Mouse (Mus musculus): ENCODE results near the gene Fkbp15. TPM values are rescaled to one million over a fixed set of nuclear protein-coding genes. Genes with fewer than 3 reads are reported as not detected.

Gene Fkbp15
- polyA plus RNA-seq, 1 experiment = 1.4 TPM

DNA sequence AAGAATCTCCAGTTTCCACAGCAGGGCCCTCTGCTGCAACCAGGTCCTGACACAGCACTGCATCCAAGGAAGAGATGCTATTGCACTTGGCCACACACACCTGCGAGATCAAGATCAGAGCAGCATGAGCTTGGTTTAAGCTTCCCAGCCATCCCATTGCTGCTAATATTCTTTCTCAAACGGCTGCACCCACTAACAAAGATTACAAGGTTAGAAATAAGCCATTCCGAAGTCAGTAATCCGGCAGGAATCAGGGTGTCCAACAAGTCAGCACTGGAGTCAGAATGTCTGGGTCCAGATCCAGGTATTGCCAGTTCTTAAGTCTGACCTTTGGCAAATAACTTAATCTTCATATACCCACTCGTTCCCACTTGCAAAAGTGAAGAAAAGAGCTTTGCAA is 21.8 kb downstream of the Fkbp15 start:
- no peaks in the 10 kb centered on the region for H3K9me3 ChIP-seq (ENCODE audit: control insufficient read depth, low read length)
- no peaks in the 10 kb centered on the region for H3K4me1 ChIP-seq (ENCODE audit: control insufficient read depth)
- no peaks in the 10 kb centered on the region for H3K27me3 ChIP-seq (ENCODE audit: control insufficient read depth)
- H3K4me3 ChIP-seq (replicated peaks) = no peak overlapping the region
- TF ChIP-seq TAL1 (IDR thresholded peaks at IDR 0.05; ENCODE audit: low read length) = no peak
- peaks cover 88% of the 10 kb centered on the region for H3K36me3 ChIP-seq (ENCODE audit: control insufficient read depth)

DNA sequence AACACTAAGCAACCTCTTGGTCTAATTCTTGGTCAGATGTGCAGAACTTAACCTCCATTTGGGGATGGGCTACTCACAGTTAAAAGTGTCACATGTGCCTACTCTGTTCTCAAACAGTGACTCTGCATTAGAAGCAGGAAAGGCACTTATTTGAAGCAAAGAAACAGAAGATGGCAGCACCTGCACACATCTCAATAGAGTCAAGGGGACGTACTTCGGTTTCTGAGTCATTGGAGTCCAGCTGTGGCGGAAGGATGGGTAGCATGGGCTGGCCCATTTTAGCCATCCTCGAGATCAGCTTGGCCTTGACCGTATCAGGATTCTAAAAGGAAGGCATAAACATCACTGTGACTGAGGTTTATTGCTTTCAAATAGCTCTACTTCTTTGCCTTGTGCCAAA is 28.4 kb downstream of the Fkbp15 start:
- TF ChIP-seq TAL1 (IDR thresholded peaks at IDR 0.05; ENCODE audit: low read length) (no peak), GATA1 (IDR thresholded peaks at IDR 0.05; ENCODE audit: low read length) (no peak)
- Histone ChIP-seq H3K27me3 (ENCODE audit: control insufficient read depth) (no peaks in the 10 kb centered on the region), H3K4me1 (ENCODE audit: control insufficient read depth) (peaks cover 8% of the 10 kb centered on the region; the same call in 1 of the 2 replicates), H3K9me3 (ENCODE audit: control insufficient read depth, low read length) (no peaks in the 10 kb centered on the region), H3K4me3 (replicated peaks) (no peak overlapping the region), H3K36me3 (ENCODE audit: control insufficient read depth) (peaks cover 89% of the 10 kb centered on the region)

- Histone ChIP-seq H3K4me1 (ENCODE audit: control insufficient read depth) (peaks cover 8% of the 10 kb centered on the region; the same call in 1 of the 2 replicates), H3K4me3 (replicated peaks) (no peak overlapping the region), H3K9me3 (ENCODE audit: control insufficient read depth, low read length) (no peaks in the 10 kb centered on the region), H3K36me3 (ENCODE audit: control insufficient read depth) (peaks cover 92% of the 10 kb centered on the region), H3K27me3 (ENCODE audit: control insufficient read depth) (no peaks in the 10 kb centered on the region)
- TF ChIP-seq TAL1 (IDR thresholded peaks at IDR 0.05; ENCODE audit: low read length) = no peak
- no peak for TF ChIP-seq GATA1 (IDR thresholded peaks at IDR 0.05; ENCODE audit: low read length)
These were observed 31.2 kb downstream of the Fkbp15 start for GRCm38 (mm10) chr4:62328941-62329660.

DNA sequence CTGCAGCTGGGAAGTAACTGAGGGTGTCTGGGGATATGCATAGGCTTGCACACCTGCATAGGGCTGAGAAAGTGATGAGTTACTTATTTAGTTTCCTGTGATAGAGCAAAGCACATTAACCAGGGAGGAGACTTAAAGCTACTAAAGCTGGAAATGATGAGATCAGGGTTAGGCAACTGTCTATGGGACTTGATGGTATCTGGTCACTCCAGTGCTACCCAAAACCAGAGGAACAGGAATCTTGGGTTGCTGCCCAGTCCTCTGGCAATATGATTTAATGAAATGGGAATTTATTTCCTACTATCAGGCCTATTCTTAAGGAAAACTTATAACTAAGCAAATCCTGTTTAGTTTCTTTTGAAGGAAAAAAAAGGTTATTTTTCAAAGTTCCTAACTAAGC is 34.2 kb downstream of the Fkbp15 start:
- Histone ChIP-seq H3K4me1 (ENCODE audit: control insufficient read depth) (peaks cover 8% of the 10 kb centered on the region; the same call in 1 of the 2 replicates), H3K36me3 (ENCODE audit: control insufficient read depth) (peaks cover 93% of the 10 kb centered on the region), H3K4me3 (replicated peaks) (no peak overlapping the region), H3K9me3 (ENCODE audit: control insufficient read depth, low read length) (no peaks in the 10 kb centered on the region), H3K27me3 (ENCODE audit: control insufficient read depth) (no peaks in the 10 kb centered on the region)
- TF ChIP-seq TAL1 (IDR thresholded peaks at IDR 0.05; ENCODE audit: low read length) = no peak
- no peak for TF ChIP-seq GATA1 (IDR thresholded peaks at IDR 0.05; ENCODE audit: low read length)

DNA sequence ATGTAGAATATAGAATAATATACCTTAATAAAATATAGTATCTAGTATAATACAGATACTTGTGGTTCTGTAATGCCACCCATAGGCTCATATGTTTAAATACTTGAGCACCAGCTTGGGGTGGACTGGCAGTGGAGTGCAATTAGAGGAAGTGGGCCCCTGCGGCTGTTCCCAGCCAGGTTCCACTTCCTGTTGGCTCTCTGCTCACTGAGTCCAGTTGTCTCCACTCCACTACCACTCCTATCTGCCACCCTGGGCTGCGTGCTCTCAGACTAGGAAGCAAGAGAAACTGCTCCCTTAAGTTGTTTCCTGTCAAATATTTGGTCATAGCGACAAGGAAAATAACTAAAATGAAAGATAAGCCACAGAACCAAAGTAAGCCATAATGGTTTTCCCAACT is 37.7 kb downstream of the Fkbp15 start:
- Histone ChIP-seq H3K36me3 (ENCODE audit: control insufficient read depth) (peaks cover 99% of the 10 kb centered on the region), H3K9me3 (ENCODE audit: control insufficient read depth, low read length) (no peaks in the 10 kb centered on the region; the same call in 1 of the 2 replicates), H3K27me3 (ENCODE audit: control insufficient read depth) (no peaks in the 10 kb centered on the region), H3K4me1 (ENCODE audit: control insufficient read depth) (no peaks in the 10 kb centered on the region), H3K4me3 (replicated peaks) (no peak overlapping the region)
- TF ChIP-seq GATA1 (IDR thresholded peaks at IDR 0.05; ENCODE audit: low read length) (no peak), TAL1 (IDR thresholded peaks at IDR 0.05; ENCODE audit: low read length) (no peak)

DNA sequence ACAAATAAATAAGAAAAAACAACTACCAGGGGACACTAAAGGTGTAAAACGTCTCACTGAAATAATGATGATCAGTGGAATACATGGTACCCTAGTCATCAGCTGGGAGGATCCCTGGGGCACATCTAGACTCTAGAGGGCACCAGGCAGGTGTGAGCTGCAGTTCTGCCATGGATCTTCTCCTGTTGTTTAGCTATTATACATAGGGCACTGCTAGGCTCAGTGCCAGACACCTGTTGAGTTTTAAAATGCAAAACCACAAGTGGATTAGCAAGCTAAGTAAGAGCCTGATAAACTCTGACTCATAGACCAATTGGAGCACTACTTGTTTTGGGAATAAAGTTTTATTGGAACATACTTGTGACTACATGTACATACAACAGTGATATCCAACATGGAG is 42.1 kb downstream of the Fkbp15 start:
- H3K4me1 ChIP-seq (ENCODE audit: control insufficient read depth) = no peaks in the 10 kb centered on the region

DNA sequence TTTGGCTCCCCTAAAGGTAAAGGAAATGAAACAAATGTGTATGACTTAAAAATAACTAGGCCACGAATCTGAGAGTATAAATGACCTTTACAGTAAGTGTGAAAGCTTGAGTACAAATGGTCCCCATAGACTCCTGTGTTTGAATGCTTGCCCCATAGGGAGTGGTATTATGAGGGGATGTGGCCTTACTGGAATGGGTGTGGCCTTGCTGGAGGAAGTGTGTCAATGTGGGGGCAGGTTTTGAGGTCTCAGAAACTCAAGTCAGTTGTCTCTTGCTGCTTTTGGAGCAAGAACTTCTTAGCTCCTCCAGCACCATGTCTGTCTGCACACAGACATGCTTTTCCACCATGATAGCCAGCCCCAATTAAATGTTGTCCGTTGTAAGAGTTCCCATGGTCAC is 43.9 kb downstream of the Fkbp15 start:
- Histone ChIP-seq H3K4me1 (ENCODE audit: control insufficient read depth) (no peaks in the 10 kb centered on the region), H3K9me3 (ENCODE audit: control insufficient read depth, low read length) (no peaks in the 10 kb centered on the region; the same call in 1 of the 2 replicates), H3K27me3 (ENCODE audit: control insufficient read depth) (no peaks in the 10 kb centered on the region), H3K36me3 (ENCODE audit: control insufficient read depth) (peaks cover 88% of the 10 kb centered on the region), H3K4me3 (replicated peaks) (no peak overlapping the region)
- TF ChIP-seq TAL1 (IDR thresholded peaks at IDR 0.05; ENCODE audit: low read length) (no peak), GATA1 (IDR thresholded peaks at IDR 0.05; ENCODE audit: low read length) (no peak)

More for the DNA sequence above, 42.1 kb downstream of the Fkbp15 start:
- no peaks in the 10 kb centered on the region for H3K27me3 ChIP-seq (ENCODE audit: control insufficient read depth)
- TF ChIP-seq GATA1 (IDR thresholded peaks at IDR 0.05; ENCODE audit: low read length) = no peak
- TF ChIP-seq TAL1 (IDR thresholded peaks at IDR 0.05; ENCODE audit: low read length) = no peak
- H3K36me3 ChIP-seq (ENCODE audit: control insufficient read depth) = peaks cover 89% of the 10 kb centered on the region
- H3K9me3 ChIP-seq (ENCODE audit: control insufficient read depth, low read length) = no peaks in the 10 kb centered on the region; the same call in 1 of the 2 replicates
- no peak overlapping the region for H3K4me3 ChIP-seq (replicated peaks)

DNA sequence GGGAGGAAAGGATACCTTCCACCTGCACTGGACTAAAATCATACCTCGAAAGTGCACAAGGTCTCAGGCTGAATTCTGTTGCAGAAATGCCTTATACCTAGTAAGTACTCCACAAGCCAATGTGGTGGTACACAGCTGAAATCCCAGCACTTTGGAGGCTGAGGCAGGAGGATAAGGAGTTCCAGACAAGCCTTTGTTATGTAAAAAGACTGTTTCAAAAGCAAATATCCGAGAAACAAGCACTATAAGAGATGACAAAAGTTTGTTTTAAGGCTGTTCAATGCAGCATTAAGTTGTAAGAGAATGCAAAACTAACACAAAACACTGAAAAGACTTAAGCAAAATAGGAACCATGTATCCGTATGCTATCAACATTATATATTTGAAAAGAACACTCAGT is 45.8 kb downstream of the Fkbp15 start:
- Histone ChIP-seq H3K4me1 (ENCODE audit: control insufficient read depth) (no peaks in the 10 kb centered on the region), H3K4me3 (replicated peaks) (no peak overlapping the region), H3K27me3 (ENCODE audit: control insufficient read depth) (no peaks in the 10 kb centered on the region), H3K36me3 (ENCODE audit: control insufficient read depth) (peaks cover 76% of the 10 kb centered on the region), H3K9me3 (ENCODE audit: control insufficient read depth, low read length) (no peaks in the 10 kb centered on the region; the same call in 1 of the 2 replicates)
- TF ChIP-seq TAL1 (IDR thresholded peaks at IDR 0.05; ENCODE audit: low read length) (no peak), GATA1 (IDR thresholded peaks at IDR 0.05; ENCODE audit: low read length) (no peak)

GRCm38 (mm10) chr4:62313641-62314211 is 46.6 kb downstream of the Fkbp15 start:
- Histone ChIP-seq H3K4me3 (replicated peaks) (no peak overlapping the region), H3K36me3 (ENCODE audit: control insufficient read depth) (peaks cover 68% of the 10 kb centered on the region), H3K4me1 (ENCODE audit: control insufficient read depth) (no peaks in the 10 kb centered on the region), H3K27me3 (ENCODE audit: control insufficient read depth) (no peaks in the 10 kb centered on the region), H3K9me3 (ENCODE audit: control insufficient read depth, low read length) (no peaks in the 10 kb centered on the region)
- TF ChIP-seq GATA1 (IDR thresholded peaks at IDR 0.05; ENCODE audit: low read length) (no peak), TAL1 (IDR thresholded peaks at IDR 0.05; ENCODE audit: low read length) (no peak)
